Mouse (Mus musculus): Measurements from ENCODE around the gene Eif4g1. TPM values are rescaled to one million over a fixed set of nuclear protein-coding genes. Genes with fewer than 3 reads are reported as not detected.
"Not testable (repeated sequence)": the region's sequence is repeated elsewhere in the genome, so short reads cannot be mapped to it uniquely, and the experiment has no call there.

Gene Eif4g1
- polyA plus RNA-seq (2014; fragmentation: Nextera tagmentation; extraction: Ambion mirVana), result 140 and 173 TPM in 2 replicates

- H3K36me3 ChIP-seq (ENCODE audit: control insufficient read depth, insufficient read depth, low read length); H3K4me2 ChIP-seq (replicated peaks; ENCODE audit: low read depth, low read length); H3K4me3 ChIP-seq (ENCODE audit: low read depth, low read length); H3K27ac ChIP-seq (ENCODE audit: low read depth, low read length); H3K4me1 ChIP-seq (replicated peaks; ENCODE audit: control insufficient read depth, insufficient read depth, low read length); H3K9ac ChIP-seq (ENCODE audit: low read depth, low read length); DNase-seq (ENCODE audit: low spot score); H3K9me3 ChIP-seq (ENCODE audit: control insufficient read depth, low read length); ATAC-seq (ENCODE audit: low FRiP score); H3K27me3 ChIP-seq (ENCODE audit: control insufficient read depth, insufficient read depth, low read length): not testable (repeated sequence)
- WGBS, result 90% methylated on average over 3 of the region's 6 CpGs
These were observed at the start of gene Eif4g1 for GRCm38 (mm10) chr16:20668013-20668412. Eif4g1 (plus strand) TSS chr16:20668313.

DNA sequence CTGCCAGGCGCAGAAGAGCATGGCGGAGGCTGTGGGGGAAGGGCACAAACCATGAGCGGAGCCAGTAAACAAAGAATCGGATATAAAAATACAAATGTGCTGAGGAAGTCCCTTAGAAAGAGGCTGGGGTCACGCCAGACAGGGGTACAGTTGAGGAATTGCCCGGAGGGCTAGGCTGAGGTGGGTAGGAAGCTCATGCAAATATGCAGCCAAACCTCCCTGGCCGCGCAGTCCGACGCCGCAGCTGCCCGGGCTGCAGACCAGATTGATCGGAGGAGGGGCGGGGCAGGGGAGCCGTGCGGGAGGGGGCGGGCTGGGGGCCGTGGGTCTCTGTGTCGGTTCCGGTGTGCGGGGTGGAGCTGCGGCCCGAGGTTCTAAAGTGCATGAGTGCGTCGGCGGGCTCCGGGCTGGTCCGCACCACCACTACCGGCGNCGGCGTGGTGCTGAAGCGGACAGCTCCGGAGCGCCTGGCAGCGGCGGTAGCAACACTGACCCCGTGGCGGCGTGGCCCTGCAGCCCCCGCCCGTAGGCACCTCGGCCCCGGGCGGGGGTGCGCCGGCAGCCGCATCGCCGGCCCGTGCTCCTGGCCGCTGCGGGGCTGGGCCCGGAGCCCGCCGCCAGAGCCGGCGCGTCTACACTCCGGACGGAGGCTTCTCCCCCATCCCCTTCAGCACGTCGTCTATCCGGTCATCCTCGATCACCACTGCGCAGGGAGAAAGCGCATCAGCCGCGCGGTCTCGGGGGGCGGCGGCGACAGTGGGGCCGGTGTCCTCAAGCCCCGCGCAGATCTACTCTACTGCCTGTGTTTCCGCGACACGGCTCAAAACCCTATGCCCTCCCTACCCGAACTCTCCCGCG lies 48.3 kb upstream of the Eif4g1 start:
- 2% methylated on average over 70 of the region's 83 CpGs for WGBS
- peaks cover 9% of the 10 kb centered on the region; the same call in 1 of the 2 replicates for H3K4me1 ChIP-seq (replicated peaks; ENCODE audit: control insufficient read depth, insufficient read depth, low read length)
- no peaks in the 10 kb centered on the region for H3K36me3 ChIP-seq (ENCODE audit: control insufficient read depth, insufficient read depth, low read length)
- H3K9ac ChIP-seq (ENCODE audit: low read depth, low read length), result peak overlapping the region; percentile 86
- H3K27me3 ChIP-seq (ENCODE audit: control insufficient read depth, insufficient read depth, low read length), result no peaks in the 10 kb centered on the region; the same call in 1 of the 2 replicates
- H3K9me3 ChIP-seq (ENCODE audit: control insufficient read depth, low read length), result no peaks in the 10 kb centered on the region
- ATAC-seq (ENCODE audit: low FRiP score), result peak; percentile 43
- peak; percentile 66 for DNase-seq (ENCODE audit: low spot score)
- peak overlapping the region; percentile 91 for H3K27ac ChIP-seq (ENCODE audit: low read depth, low read length)
- H3K4me3 ChIP-seq (ENCODE audit: low read depth, low read length), result peak overlapping the region; percentile 74
- peak overlapping the region; percentile 98 for H3K4me2 ChIP-seq (replicated peaks; ENCODE audit: low read depth, low read length)

GRCm38 (mm10) chr16:20620399-20620735 lies 47.7 kb upstream of the Eif4g1 start:
- peak; percentile 49 for DNase-seq (ENCODE audit: low spot score)
- WGBS, result 0% methylated on average over 9 of the region's 9 CpGs

DNA sequence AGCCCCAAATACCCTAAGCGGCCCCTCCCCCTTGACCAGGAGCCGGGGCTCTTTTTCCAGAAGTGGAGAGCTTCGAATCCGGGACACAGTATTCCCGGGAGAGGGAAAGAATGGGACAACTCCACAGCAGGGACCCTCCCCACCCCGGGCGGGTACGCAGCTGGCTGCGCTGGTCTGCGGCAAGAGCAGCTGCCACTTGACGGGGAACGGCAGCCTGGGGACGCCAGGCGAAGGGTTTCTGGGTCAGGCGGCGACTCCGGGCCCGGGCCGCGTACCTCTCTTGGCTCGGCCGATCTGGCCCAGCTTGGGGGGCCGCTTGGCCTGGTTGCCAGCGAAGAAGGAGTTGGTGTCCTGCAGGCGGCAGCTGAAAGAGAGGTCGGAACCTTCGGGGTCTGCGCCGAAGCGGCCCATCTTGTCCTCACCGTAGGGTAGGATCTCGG lies 47.3 kb upstream of the Eif4g1 start:
- H3K27ac ChIP-seq (ENCODE audit: low read depth, low read length), result peak overlapping the region; percentile 91
- H3K4me1 ChIP-seq (replicated peaks; ENCODE audit: control insufficient read depth, insufficient read depth, low read length), result peaks cover 9% of the 10 kb centered on the region; the same call in 1 of the 2 replicates
- H3K4me3 ChIP-seq (ENCODE audit: low read depth, low read length), result peak overlapping the region; percentile 74
- peak overlapping the region; percentile 98 for H3K4me2 ChIP-seq (replicated peaks; ENCODE audit: low read depth, low read length)
- H3K27me3 ChIP-seq (ENCODE audit: control insufficient read depth, insufficient read depth, low read length), result no peaks in the 10 kb centered on the region; the same call in 1 of the 2 replicates
- WGBS, result 0% methylated on average over 28 of the region's 32 CpGs
- H3K9ac ChIP-seq (ENCODE audit: low read depth, low read length), result peak overlapping the region; percentile 86
- DNase-seq (ENCODE audit: low spot score), result peak; percentile 72
- no peaks in the 10 kb centered on the region for H3K9me3 ChIP-seq (ENCODE audit: control insufficient read depth, low read length)
- peak; percentile 52 for ATAC-seq (ENCODE audit: low FRiP score)
- no peaks in the 10 kb centered on the region for H3K36me3 ChIP-seq (ENCODE audit: control insufficient read depth, insufficient read depth, low read length)

More at GRCm38 (mm10) chr16:20620399-20620735, 47.7 kb upstream of the Eif4g1 start:
- Histone ChIP-seq H3K4me3 (ENCODE audit: low read depth, low read length) (peak overlapping the region; percentile 74), H3K4me2 (replicated peaks; ENCODE audit: low read depth, low read length) (peak overlapping the region; percentile 98), H3K27ac (ENCODE audit: low read depth, low read length) (peak overlapping the region; percentile 91), H3K36me3 (ENCODE audit: control insufficient read depth, insufficient read depth, low read length) (no peaks in the 10 kb centered on the region), H3K9ac (ENCODE audit: low read depth, low read length) (peak overlapping the region; percentile 86), H3K27me3 (ENCODE audit: control insufficient read depth, insufficient read depth, low read length) (no peaks in the 10 kb centered on the region; the same call in 1 of the 2 replicates), H3K4me1 (replicated peaks; ENCODE audit: control insufficient read depth, insufficient read depth, low read length) (peaks cover 9% of the 10 kb centered on the region; the same call in 1 of the 2 replicates), H3K9me3 (ENCODE audit: control insufficient read depth, low read length) (no peaks in the 10 kb centered on the region)
- ATAC-seq (ENCODE audit: low FRiP score), result peak; percentile 14; the same call in 1 of the 2 replicates

- under 1% methylated on average over 60 of the region's 92 CpGs for WGBS
- H3K27ac ChIP-seq (ENCODE audit: low read depth, low read length), result peak within 1 kb of the TSS; percentile 91
- peaks cover 9% of the 10 kb centered on the region; the same call in 1 of the 2 replicates for H3K4me1 ChIP-seq (replicated peaks; ENCODE audit: control insufficient read depth, insufficient read depth, low read length)
- no peaks in the 10 kb centered on the region; the same call in 1 of the 2 replicates for H3K27me3 ChIP-seq (ENCODE audit: control insufficient read depth, insufficient read depth, low read length)
- no peaks in the 10 kb centered on the region for H3K36me3 ChIP-seq (ENCODE audit: control insufficient read depth, insufficient read depth, low read length)
- peak within 1 kb of the TSS; percentile 74 for H3K4me3 ChIP-seq (ENCODE audit: low read depth, low read length)
- ATAC-seq (ENCODE audit: low FRiP score) (peak; percentile 65), DNase-seq (ENCODE audit: low spot score) (peak; percentile 73)
- H3K4me2 ChIP-seq (replicated peaks; ENCODE audit: low read depth, low read length), result peak within 1 kb of the TSS; percentile 98
- H3K9ac ChIP-seq (ENCODE audit: low read depth, low read length), result peak within 1 kb of the TSS; percentile 86
- no peaks in the 10 kb centered on the region for H3K9me3 ChIP-seq (ENCODE audit: control insufficient read depth, low read length)
These were observed 46.7 kb upstream of the Eif4g1 start, which contains the start of gene Camk2n2 for GRCm38 (mm10) chr16:20621191-20621990. Camk2n2 (minus strand) TSS chr16:20621287.

- peak; percentile 74 for DNase-seq (ENCODE audit: low spot score)
- Histone ChIP-seq H3K27ac (ENCODE audit: low read depth, low read length) (peak overlapping the region; percentile 91), H3K9me3 (ENCODE audit: control insufficient read depth, low read length) (no peaks in the 10 kb centered on the region), H3K27me3 (ENCODE audit: control insufficient read depth, insufficient read depth, low read length) (no peaks in the 10 kb centered on the region; the same call in 1 of the 2 replicates), H3K9ac (ENCODE audit: low read depth, low read length) (peak overlapping the region; percentile 86), H3K4me3 (ENCODE audit: low read depth, low read length) (peak overlapping the region; percentile 74), H3K4me1 (replicated peaks; ENCODE audit: control insufficient read depth, insufficient read depth, low read length) (peaks cover 9% of the 10 kb centered on the region; the same call in 1 of the 2 replicates), H3K4me2 (replicated peaks; ENCODE audit: low read depth, low read length) (peak overlapping the region; percentile 98), H3K36me3 (ENCODE audit: control insufficient read depth, insufficient read depth, low read length) (no peaks in the 10 kb centered on the region)
- peak; percentile 60 for ATAC-seq (ENCODE audit: low FRiP score)
- under 1% methylated on average over 34 of the region's 37 CpGs for WGBS
These were observed 46.0 kb upstream of the Eif4g1 start for GRCm38 (mm10) chr16:20621991-20622685.

DNA sequence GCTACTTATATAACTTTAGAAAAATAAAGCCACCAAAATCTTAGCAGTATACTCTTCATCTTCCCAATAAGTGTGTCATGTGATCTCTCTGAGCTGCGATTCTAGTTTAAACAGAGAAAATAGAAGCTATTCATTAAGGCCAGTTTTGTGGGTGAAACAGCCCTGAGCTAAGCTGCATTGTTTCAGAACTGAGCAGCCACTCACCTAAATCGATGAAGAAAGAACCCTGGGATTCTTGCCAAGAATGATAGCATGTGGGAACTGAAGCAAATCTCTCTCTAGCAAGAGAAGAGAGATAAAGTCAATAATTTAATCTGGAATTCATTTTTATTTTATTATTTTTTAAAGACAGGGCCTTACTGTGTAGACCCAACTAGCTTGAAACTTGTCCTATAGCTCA lies 44.9 kb upstream of the Eif4g1 start:
- H3K9ac ChIP-seq (ENCODE audit: low read depth, low read length), result no peak overlapping the region
- ATAC-seq (ENCODE audit: low FRiP score) (no peak), DNase-seq (ENCODE audit: low spot score) (no peak)
- no peak overlapping the region for H3K4me2 ChIP-seq (replicated peaks; ENCODE audit: low read depth, low read length)
- peaks cover 9% of the 10 kb centered on the region; the same call in 1 of the 2 replicates for H3K4me1 ChIP-seq (replicated peaks; ENCODE audit: control insufficient read depth, insufficient read depth, low read length)
- WGBS, result 74% methylated on average over 2 of the region's 2 CpGs
- H3K4me3 ChIP-seq (ENCODE audit: low read depth, low read length), result no peak overlapping the region
- H3K36me3 ChIP-seq (ENCODE audit: control insufficient read depth, insufficient read depth, low read length), result no peaks in the 10 kb centered on the region
- no peak overlapping the region for H3K27ac ChIP-seq (ENCODE audit: low read depth, low read length)
- H3K27me3 ChIP-seq (ENCODE audit: control insufficient read depth, insufficient read depth, low read length), result no peaks in the 10 kb centered on the region; the same call in 1 of the 2 replicates
- no peaks in the 10 kb centered on the region for H3K9me3 ChIP-seq (ENCODE audit: control insufficient read depth, low read length)

Data from hindbrain, embryonic 11.5 days (tissue).